Mouse (Mus musculus): ENCODE data around the gene Olfr59. TPM values are rescaled to one million over a fixed set of nuclear protein-coding genes. Genes with fewer than 3 reads are reported as not detected.

Olfr59 gene
- not detected in 2 replicates for polyA plus RNA-seq (2015; fragmentation: Nextera tagmentation; extraction: Ambion mirVana)

- no peaks in the 10 kb centered on the region for H3K4me1 ChIP-seq
- no peaks in the 10 kb centered on the region for H3K36me3 ChIP-seq
Measured at GRCm38 (mm10) chr11:74283436-74283835, at the start of gene Olfr59. Gene Olfr59 (plus strand): TSS chr11:74283736.

GRCm38 (mm10) chr11:74241201-74241600, 42.3 kb upstream of the Olfr59 start:
- Histone ChIP-seq H3K9me3 (peaks cover 6% of the 10 kb centered on the region), H3K4me1 (no peaks in the 10 kb centered on the region), H3K27ac (no peak overlapping the region), H3K4me3 (no peak overlapping the region), H3K9ac (no peak overlapping the region), H3K27me3 (no peaks in the 10 kb centered on the region), H3K4me2 (no peak overlapping the region), H3K36me3 (no peaks in the 10 kb centered on the region)
- no peak for ATAC-seq (ENCODE audit: insufficient number of reproducible peaks, insufficient read depth, low FRiP score, low TSS enrichment, low read depth)
- 89% methylated on average over 3 of the region's 3 CpGs for WGBS

More at GRCm38 (mm10) chr11:74283436-74283835, at the start of gene Olfr59:
- H3K9ac ChIP-seq: no peak within 1 kb of the TSS
- no peak within 1 kb of the TSS for H3K4me3 ChIP-seq
- 51% methylated on average over 2 of the region's 2 CpGs for WGBS
- ATAC-seq (ENCODE audit: insufficient number of reproducible peaks, insufficient read depth, low FRiP score, low TSS enrichment, low read depth): no peak
- H3K27ac ChIP-seq: no peak within 1 kb of the TSS
- H3K9me3 ChIP-seq: peaks cover 5% of the 10 kb centered on the region; the same call in 1 of the 2 replicates
- no peak within 1 kb of the TSS for H3K4me2 ChIP-seq
- no peaks in the 10 kb centered on the region for H3K27me3 ChIP-seq

- Histone ChIP-seq H3K27me3 (no peaks in the 10 kb centered on the region), H3K27ac (no peak within 1 kb of the TSS), H3K4me2 (no peak within 1 kb of the TSS), H3K36me3 (no peaks in the 10 kb centered on the region), H3K9ac (no peak within 1 kb of the TSS), H3K9me3 (no peaks in the 10 kb centered on the region), H3K4me3 (no peak within 1 kb of the TSS), H3K4me1 (no peaks in the 10 kb centered on the region)
- WGBS: 43% methylated on average over 2 of the region's 2 CpGs
- ATAC-seq (ENCODE audit: insufficient number of reproducible peaks, insufficient read depth, low FRiP score, low TSS enrichment, low read depth): no peak
Measured at GRCm38 (mm10) chr11:74259508-74259907, 24.0 kb upstream of the Olfr59 start, which contains the start of gene Olfr406. Gene Olfr406 (plus strand): TSS chr11:74259808.

- H3K4me1 ChIP-seq: no peaks in the 10 kb centered on the region
- no peaks in the 10 kb centered on the region for H3K36me3 ChIP-seq
- no peak overlapping the region for H3K4me3 ChIP-seq
- H3K9ac ChIP-seq: no peak overlapping the region
- no peak for ATAC-seq (ENCODE audit: insufficient number of reproducible peaks, insufficient read depth, low FRiP score, low TSS enrichment, low read depth)
- WGBS: 69% methylated on average over 2 of the region's 2 CpGs
- H3K4me2 ChIP-seq: no peak overlapping the region
- no peak overlapping the region for H3K27ac ChIP-seq
- H3K27me3 ChIP-seq: no peaks in the 10 kb centered on the region
- H3K9me3 ChIP-seq: no peaks in the 10 kb centered on the region
Measured at GRCm38 (mm10) chr11:74287256-74287655, 3.7 kb downstream of the Olfr59 start.

- 72% methylated on average over 2 of the region's 2 CpGs for WGBS
- Histone ChIP-seq H3K4me2 (no peak overlapping the region), H3K27ac (no peak overlapping the region), H3K4me3 (no peak overlapping the region), H3K27me3 (no peaks in the 10 kb centered on the region), H3K4me1 (no peaks in the 10 kb centered on the region), H3K9me3 (0 out of 2 replicates have a peak, but pooled peaks cover 6% of the 10 kb centered on the region), H3K36me3 (no peaks in the 10 kb centered on the region), H3K9ac (no peak overlapping the region)
- ATAC-seq (ENCODE audit: insufficient number of reproducible peaks, insufficient read depth, low FRiP score, low TSS enrichment, low read depth): no peak
Measured at GRCm38 (mm10) chr11:74326044-74326443, 42.5 kb downstream of the Olfr59 start.

GRCm38 (mm10) chr11:74328781-74329180, 45.2 kb downstream of the Olfr59 start:
- no peak overlapping the region for H3K27ac ChIP-seq
- no peaks in the 10 kb centered on the region for H3K4me1 ChIP-seq
- no peak overlapping the region for H3K4me3 ChIP-seq
- H3K9me3 ChIP-seq: no peaks in the 10 kb centered on the region
- H3K27me3 ChIP-seq: no peaks in the 10 kb centered on the region
- H3K36me3 ChIP-seq: no peaks in the 10 kb centered on the region
- ATAC-seq (ENCODE audit: insufficient number of reproducible peaks, insufficient read depth, low FRiP score, low TSS enrichment, low read depth): no peak
- no peak overlapping the region for H3K4me2 ChIP-seq
- H3K9ac ChIP-seq: no peak overlapping the region

GRCm38 (mm10) chr11:74337931-74338330, 54.4 kb downstream of the Olfr59 start, which contains the start of gene Olfr410:
Gene Olfr410 (minus strand): TSS chr11:74338031.
- Histone ChIP-seq H3K9ac (no peak within 1 kb of the TSS), H3K4me1 (no peaks in the 10 kb centered on the region), H3K4me2 (no peak within 1 kb of the TSS), H3K27ac (no peak within 1 kb of the TSS), H3K9me3 (no peaks in the 10 kb centered on the region), H3K36me3 (no peaks in the 10 kb centered on the region), H3K4me3 (no peak within 1 kb of the TSS), H3K27me3 (no peaks in the 10 kb centered on the region)
- 80% methylated on average over 6 of the region's 6 CpGs for WGBS
- no peak for ATAC-seq (ENCODE audit: insufficient number of reproducible peaks, insufficient read depth, low FRiP score, low TSS enrichment, low read depth)

Other genes with a start within 250 kb of the Olfr59 start
- not detected in 2 replicates for gene Olfr139, start 227.2 kb upstream of the Olfr59 start, polyA plus RNA-seq (2015; fragmentation: Nextera tagmentation; extraction: Ambion mirVana)
- 0.15 TPM in 1 of 2 replicates, not detected in the other for gene Olfr399, start 227.1 kb upstream of the Olfr59 start, polyA plus RNA-seq (2015; fragmentation: Nextera tagmentation; extraction: Ambion mirVana)
- gene Zfp616, start 213.8 kb upstream of the Olfr59 start, polyA plus RNA-seq (2015; fragmentation: Nextera tagmentation; extraction: Ambion mirVana): not detected in 2 replicates
- gene Olfr401, start 170.0 kb upstream of the Olfr59 start, polyA plus RNA-seq (2015; fragmentation: Nextera tagmentation; extraction: Ambion mirVana): not detected in 2 replicates
- not detected in 2 replicates for gene Olfr402, start 130.2 kb upstream of the Olfr59 start, polyA plus RNA-seq (2015; fragmentation: Nextera tagmentation; extraction: Ambion mirVana)
- gene Olfr403, start 97.5 kb upstream of the Olfr59 start, polyA plus RNA-seq (2015; fragmentation: Nextera tagmentation; extraction: Ambion mirVana): not detected in 2 replicates
- gene Olfr43, start 72.4 kb upstream of the Olfr59 start, polyA plus RNA-seq (2015; fragmentation: Nextera tagmentation; extraction: Ambion mirVana): not detected in 2 replicates
- not detected in 2 replicates for gene Olfr406, start 23.9 kb upstream of the Olfr59 start, polyA plus RNA-seq (2015; fragmentation: Nextera tagmentation; extraction: Ambion mirVana)
- not detected in 2 replicates for gene Olfr410, start 54.3 kb downstream of the Olfr59 start, polyA plus RNA-seq (2015; fragmentation: Nextera tagmentation; extraction: Ambion mirVana)
- not detected in 2 replicates for gene Olfr411, start 68.9 kb downstream of the Olfr59 start, polyA plus RNA-seq (2015; fragmentation: Nextera tagmentation; extraction: Ambion mirVana)
- gene Olfr412, start 78.3 kb downstream of the Olfr59 start, polyA plus RNA-seq (2015; fragmentation: Nextera tagmentation; extraction: Ambion mirVana): not detected in 2 replicates

Data from embryonic facial prominence, embryonic 13.5 days (tissue).